Mouse (Mus musculus) kidney, postnatal 36 days (tissue): ENCODE results near the gene Gm5294.

ENCODE experiments used
- DNase-seq, 2 experiments: peaks; one replicate each; pipeline ENCODE4 v3.0.0; 2021 to 2022; ENCODE audit warnings: mixed read lengths in 2 of 2

The Gm5294 gene

DNA sequence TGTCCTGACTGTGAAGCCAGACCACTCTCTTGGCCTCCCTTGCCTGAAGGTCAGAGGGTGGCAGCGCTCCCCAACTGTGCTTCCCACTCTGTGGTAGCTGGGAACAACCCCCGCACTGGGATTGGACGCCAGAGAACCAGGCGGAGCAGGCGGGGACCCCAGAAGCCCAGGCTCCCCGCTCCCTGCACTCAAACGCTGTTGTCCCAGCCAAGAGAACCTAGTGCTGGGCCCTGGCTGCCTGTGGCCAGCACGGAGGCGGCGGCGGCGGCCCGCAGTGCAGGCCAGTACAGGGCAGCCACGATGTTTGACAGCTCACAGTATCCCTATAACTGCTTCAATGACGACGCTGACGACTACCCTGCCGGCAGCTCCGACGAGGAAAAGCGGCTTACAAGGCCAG lies at the start of gene Gm5294:
TSS of gene Gm5294 (plus strand) at position 301 of the 400 bp plus-strand sequence.
- no peak for DNase-seq

DNA sequence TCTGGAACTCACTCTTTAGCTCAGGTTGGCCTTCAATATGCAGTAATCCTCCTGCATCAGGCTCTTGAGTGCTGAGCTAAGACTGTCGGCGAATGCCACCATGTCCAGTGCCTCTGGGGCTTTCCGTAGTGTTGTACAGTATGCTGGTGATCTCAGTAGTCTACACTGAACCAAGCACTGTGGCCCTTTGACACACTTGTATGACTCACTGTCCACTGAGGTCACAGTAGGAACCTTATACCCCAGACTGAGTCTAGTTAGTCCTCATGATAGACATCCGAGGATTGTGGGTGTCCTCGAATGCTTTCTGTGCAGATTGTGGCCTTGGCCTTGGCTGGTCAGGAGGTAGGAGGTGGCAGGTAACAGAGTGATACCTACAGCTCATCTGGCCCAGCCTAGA lies 44.8 kb upstream of the Gm5294 start:
- DNase-seq: no peak

DNA sequence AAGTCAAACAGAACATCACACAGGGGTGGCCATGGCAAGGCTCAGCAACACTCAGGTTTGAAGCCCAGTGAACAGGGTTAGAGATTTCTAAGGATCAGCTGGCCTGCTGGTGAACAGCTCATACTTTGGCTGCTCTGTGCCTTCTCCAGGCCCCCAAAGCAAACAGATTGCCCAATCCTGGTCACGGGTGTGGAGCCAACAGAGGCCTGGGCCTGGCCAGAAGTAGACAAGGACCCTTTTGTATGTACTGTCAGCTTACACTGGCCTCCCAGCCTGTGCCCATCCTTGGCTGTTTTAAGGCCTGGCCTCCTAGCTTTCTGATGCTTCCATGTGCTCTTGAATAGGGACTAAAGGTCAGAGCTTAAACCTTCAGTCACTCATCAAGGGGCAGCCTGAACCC lies 43.5 kb upstream of the Gm5294 start:
- no peak for DNase-seq

DNA sequence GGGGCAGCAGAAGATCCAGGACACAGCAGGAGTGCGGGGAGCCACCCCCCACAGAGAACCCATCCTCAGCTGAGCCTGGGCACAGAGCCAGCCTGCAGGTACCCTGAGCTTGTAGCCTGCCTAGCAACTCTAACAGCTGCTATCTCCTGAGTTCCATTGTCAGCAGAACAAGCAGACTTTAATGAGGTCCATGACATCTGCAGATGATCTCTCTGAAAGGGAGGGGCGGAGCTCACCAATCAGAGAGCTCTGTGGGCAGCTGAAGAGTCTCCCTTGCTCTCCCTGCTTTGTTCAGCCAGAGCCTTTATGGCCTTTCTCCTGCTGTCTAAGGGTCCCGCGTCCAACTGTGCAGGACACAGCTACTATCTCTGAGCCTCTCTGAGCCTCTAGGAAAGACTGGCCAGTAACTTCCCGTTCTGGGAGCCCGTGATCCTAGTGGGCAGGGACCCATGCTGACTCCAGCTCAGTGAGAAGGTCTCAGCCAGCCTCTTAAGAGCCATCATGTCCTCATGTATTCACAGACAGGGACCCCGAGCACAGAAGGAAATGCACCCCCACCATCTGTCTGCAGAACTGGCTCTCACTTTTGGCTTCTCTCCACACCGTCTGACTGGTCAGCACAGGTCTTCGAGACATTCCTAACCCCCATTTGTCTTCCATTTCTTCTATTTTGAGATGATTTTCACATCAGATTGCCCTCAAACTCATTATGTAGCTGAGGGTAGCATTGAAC lies 41.0 kb upstream of the Gm5294 start:
- DNase-seq: peak; percentile 66 to 71

DNA sequence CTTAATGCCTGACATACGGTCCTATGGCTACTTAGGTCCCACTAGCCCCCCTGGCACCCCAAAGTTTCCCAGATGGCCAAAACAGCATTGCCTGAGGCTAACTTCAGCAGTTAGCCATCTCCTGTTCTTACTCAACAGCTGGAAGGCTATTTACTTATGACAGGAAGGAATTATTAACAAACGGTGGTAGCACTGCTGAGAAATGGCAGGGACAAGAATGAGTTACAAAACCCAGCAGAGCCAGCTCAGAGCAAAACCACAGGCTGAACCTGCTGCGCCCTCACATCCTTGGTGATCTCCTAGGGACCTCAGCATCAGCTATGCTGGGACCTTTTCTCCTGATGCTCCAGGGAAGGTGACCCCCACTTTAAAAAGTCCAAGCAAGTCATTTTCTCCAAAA lies 40.2 kb upstream of the Gm5294 start:
- DNase-seq: no peak

DNA sequence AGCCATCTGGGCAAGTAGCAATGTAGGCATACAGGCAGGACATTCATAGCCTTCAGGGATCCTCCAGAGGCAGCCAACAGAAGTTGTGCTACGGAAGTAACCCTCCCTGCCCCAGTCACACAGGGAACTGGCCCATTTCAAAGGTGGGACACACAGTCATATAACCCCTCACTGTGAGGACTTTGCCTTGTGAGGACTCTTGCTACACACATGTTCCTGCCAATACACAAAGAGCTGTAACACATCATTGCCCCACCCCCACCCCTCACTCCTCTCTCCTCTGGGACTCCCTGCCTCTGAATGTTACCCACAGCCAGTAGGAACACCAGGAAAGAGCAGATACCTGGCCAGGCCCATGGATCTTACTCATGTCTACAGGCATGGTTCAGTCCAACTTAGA lies 37.2 kb upstream of the Gm5294 start:
- DNase-seq: no peak

DNA sequence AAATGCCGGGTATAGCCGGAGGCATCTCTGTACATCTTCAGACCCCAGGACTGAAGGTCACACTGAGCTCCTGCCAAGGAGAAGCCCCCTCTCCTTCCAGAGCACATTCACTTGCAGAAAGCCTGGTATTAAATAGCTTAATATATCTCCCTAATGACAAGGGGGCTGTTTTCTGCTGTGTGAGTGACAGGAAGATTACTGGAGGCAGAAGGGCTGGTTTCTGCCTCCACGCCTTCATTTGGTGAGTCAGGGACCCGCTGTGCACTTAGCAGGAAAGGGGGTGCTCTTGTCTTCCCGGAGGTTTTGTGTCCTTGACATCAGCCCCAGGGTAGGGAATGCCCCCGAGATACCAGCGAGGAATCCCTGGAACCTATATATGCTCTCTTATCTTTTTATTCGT lies 36.7 kb upstream of the Gm5294 start:
- DNase-seq: no peak

DNA sequence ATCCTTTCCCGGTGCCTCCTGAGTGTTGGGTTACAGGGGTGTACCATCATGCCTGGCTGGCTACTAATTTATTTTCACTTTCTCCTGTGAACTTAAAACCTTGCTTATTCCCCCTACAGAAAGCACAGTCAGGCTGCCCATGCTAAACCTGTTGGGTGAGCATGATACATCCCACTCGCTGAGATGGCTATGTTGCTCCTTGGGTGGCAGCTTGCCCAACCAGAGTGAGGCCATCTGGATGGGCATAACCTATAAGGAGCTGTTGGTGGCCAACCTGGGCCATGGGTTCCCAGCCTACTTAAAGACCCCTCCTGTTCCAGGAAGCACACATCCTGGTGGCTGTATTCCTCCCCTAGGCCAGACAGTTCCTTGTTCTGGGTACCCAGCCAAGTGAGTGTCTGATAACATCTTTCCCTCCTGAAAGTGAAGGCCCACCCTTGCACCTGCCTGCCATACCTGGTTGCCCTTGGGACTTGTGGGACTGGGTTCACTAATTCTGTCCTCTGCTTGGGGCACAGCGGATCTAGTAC lies 33.8 kb upstream of the Gm5294 start:
- peak; percentile 19 to 32 for DNase-seq

DNA sequence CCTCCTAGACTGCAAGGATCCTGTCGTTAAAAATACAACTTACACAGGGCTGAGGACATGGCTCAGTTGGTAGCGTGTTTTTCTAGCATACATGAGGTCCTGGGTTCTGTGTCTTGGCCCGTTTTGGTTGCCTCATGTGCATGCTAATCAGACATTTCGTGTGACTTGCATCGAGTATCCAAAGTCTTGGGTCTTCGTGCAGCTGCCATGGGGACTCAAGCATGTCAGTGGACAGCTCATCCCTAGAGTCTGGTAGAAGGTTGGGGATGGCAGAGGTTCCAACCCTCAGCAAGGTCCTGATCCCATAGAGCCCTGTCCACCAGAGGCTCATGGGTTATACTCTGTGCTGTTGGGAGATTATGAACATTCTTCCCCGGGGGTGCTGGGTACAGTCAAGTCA lies 32.2 kb upstream of the Gm5294 start:
- no peak for DNase-seq

DNA sequence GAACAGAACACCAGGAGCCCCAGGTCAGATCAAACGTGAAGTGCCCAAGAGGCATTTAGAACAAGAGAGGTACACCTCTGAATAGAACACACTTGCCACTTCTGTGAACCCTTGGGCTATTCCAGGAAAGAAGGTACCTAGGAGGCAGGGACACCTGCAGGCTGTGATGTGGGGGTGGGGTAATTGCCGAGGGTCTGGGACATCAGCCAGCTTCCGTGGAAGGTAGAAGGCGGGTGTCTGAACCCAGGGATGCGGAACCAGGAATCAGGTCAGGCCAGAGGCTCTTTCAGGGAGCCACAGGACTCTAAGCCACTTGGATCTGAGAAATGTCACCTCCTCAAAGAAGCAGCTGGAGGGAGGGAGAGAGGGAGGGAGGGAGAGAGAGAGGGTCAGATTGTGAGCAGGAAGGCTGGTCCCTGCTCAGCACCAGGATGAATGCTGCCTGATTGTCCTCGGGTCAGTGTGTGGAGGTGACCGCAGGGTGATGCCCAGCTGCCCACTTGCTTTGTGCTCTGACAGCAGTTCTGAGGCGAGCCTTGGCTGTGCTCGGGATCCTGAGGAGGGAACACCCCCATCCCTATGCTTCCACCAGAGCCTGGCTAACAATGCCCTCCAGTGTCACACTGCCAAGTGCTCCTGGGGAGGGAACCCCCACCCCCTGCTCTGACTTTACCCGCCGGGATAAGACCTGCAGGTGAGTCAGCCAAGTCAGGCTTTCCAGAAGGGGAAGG lies 31.2 kb upstream of the Gm5294 start:
- DNase-seq: peak; percentile 87 to 90

DNA sequence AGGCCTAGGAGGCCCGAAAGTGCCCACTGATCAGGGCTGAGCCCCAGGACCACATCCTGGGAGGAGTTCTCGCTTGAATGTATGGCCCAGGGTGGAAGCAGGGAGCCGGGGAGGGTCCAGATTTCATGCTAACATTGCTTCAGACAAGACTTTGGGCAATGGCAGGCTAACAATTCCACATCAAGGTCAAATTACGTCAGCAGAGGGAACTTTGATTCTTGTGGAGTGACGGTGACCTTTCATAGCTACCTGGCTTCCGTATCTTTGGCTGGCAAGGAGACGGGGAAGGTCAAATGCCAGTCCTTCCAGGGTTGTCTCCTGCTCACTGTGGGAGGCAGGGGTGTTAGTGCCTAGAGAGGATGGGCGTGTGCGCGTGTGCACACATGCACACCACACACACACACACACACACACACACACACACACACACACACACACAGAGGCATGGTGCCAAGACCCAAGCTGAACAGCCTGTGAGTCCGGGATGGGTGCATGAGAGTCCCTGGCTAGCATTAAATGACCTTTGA lies 28.9 kb upstream of the Gm5294 start:
- DNase-seq: peak; percentile 40 to 50

DNA sequence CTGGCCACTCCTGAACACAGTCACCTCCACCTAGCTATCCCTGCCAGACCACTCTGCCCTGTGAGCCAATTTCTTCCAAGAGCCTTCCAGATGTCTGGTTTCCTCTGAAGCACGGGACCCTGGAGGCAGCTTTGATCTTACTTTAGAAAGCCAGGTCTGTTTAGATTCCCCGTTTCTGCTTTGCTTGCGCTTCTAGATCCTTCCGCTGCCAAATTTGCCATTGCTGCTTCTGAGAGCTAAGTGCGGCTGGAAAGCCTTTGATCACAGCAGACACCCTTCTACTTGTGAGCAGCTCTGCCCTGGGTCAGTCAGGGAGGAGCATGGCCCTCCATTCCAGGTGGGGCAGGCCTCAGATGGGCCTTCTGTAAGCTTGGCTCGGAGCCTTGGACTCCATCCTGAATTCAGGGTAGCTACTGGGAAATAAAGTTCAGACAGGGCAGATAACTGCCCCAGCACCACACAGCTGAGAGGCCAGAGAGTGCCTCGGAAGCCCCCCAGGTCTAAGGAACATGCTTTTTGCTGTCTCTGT lies 18.2 kb upstream of the Gm5294 start:
- no peak for DNase-seq

DNA sequence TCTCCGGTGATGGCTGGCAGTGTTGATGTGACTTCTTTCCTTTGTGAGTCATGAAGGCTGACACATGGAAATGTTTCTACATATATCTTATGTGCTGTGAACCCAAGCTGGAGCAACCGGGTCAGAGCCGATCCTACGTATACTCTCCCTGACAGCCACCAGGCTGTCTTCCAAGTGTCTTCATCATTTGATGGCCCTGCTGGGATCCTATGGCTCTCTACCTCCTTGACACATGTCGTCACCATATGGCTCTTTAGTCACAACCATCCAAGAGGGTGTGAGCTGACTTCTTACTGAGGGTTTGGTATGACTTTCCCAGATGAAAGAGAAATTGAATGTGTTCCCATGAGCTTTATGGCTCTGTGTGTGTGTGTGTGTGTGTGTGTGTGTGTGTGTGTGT lies 15.6 kb upstream of the Gm5294 start:
- DNase-seq: no peak

DNA sequence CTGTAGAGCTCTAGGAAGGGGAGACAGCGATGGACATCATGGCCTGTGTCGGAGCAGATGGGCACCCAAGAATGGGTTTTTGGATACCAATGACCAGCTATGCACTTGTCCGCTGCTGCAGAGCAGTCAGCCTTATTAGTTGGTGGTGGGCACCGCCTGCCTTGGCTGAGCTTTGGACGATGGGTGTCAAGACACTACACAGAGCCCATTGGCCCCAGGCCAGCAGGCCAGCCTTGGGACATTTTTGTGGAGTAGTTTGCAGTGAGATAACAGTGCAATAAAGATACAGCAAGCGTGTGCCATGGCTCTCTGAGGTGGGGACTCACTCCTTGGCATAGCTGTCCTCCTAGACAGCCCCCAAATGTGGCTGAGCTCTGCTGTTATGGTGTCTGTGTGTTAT lies 10.1 kb upstream of the Gm5294 start:
- DNase-seq: no peak

DNA sequence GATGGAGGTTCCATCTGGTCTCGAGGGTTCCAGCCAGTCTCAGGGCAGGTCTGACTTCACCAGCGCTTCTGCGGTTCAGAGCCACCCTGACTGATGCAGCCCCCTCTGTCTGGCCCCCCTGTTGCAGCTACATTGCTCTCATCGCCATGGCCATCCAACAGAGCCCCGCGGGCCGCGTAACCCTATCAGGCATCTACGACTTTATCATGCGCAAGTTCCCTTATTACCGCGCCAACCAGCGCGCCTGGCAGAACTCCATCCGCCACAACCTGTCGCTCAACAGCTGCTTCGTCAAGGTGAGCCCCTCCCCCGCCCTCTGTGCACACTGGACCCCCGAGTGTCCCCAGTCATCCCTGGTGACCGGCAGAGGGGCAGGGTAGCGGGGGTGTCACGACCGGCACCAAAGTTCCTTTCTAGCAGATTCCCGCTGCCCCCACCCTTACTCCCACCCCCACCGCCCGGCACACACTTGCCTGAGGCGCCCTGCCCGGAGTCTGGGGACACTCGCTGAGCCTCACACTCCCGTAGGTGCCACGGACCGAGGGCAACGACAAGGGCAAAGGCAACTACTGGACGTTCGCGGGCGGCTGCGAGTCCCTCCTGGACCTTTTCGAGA lies 945 bp downstream of the Gm5294 start:
- DNase-seq: no peak

DNA sequence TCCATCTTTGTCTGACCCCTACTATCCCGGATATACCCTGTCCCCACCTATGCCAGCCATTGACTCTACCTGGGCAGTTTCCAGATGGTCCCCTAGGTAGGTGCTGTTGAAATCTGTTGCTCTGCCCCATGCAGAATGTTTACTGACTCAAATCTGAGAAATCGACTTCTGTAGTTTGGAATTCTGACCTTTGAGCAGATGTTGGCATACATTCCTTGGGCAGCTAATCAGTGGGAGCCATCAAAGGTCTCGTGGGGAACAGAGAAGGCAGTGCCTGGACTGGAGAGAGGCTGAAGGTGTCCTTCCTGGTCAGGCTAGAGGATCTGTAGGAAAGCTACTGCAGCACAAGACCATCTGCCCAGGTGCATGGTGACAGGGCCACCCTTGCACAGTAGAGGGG lies 5.2 kb downstream of the Gm5294 start:
- no peak for DNase-seq

DNA sequence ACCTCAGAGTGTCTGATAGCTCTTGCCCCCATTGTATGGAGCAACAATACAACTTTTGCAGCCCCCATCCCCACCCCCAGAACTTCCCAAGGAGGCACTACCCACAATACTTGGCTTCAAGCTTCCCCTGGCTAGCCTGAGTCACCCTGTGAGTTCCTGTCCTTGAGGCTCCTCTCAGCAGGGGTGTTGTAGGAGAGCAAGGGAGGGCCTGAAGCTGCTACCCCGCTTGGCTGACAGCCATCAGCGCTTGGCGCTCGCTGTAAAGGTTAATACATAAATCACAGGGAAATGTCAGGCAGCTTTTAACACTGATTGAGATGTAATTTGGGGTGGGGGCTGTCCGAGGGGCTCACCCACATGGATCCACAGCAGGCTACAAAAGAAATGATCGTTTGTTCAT lies 13.5 kb downstream of the Gm5294 start:
- DNase-seq: peak in 1 of 2 experiments; percentile 38

DNA sequence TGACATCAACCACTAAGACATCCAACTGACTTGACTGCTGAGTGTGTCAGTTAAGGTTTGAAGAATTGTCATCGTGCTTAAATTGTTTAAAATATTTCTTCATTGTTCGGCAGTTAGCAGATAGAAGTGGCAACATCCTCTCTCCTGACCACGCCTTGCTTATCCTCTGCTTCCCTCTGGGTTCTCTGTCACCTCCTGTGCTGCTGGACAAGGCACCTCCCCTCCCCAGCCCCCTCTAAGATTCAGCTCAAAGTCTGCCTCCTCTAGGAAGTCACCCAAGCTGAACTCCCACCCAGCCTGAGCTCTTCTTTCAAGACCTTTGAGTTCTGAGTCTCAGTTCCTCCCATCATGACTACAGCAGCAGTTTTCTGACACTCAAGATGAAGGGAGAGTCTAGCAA lies 15.0 kb downstream of the Gm5294 start:
- DNase-seq: no peak

DNA sequence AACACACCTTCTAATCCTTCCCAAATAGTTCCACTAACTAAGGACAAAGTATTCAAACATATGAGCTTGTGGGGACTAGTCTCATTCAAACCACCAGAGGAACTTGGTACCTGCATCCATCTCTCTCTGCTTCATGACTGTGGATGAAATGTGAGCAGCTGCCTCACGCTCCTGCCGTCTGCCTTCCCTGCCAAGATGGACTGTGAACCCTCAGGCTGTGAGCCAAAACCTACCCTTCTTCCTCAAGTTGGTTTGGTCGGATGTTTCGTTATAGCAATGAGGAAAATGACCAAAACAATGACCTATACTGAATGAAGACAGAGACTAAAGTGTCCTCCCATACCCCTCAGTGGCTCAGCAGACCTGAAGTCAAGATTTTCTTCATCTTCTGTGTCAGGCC lies 21.1 kb downstream of the Gm5294 start:
- peak; percentile 43 to 68 for DNase-seq

DNA sequence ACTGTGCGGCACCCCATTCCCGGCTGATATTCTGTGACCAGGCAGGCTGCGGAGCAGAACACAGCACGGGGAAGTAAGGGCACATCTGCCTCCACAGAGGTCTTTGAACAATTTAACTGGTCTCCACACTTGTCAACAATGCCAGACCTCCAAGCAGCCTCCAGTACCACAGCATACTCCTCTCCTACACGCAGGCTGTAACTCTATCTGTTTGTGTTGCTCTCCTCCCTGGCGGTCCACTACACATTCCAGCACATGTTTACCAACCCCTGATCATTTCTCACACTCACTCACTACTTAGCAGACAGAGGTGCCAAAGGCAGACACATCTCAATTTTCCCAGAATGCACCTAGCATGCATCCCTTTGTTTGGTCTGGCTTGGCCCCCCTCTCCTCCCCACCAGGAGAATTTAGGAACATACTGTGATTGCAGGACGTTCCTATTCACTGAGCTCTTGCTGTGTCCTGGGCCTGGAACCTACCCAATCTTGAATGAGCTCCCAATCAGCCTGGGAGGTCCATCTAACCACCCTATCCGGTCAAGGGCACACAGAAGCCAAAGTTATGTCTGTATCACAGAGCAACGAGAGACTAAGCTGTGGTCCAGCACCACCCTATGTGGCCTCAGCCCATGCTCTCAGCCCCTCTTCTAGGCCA lies 23.4 kb downstream of the Gm5294 start:
- DNase-seq: no peak

DNA sequence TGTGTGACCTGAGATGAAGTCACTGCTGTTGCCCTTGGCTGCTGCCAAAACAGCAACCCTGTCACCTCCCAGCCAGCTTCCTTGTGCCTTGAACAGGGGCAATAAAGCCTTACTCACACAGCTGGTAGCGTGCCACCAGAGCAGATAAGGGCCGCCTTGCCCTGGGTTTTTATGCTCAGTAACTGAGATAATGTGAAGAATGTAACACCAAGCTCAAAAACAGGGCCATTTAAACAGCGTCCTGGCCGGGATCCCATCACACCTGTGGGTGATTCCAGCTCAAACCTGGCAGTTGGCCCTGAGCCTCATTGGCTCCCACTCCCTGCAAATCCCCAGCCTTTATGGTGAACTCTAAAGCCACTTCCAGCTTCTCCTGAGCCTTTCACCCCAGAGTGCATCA lies 26.6 kb downstream of the Gm5294 start:
- peak; percentile 75 to 76 for DNase-seq

DNA sequence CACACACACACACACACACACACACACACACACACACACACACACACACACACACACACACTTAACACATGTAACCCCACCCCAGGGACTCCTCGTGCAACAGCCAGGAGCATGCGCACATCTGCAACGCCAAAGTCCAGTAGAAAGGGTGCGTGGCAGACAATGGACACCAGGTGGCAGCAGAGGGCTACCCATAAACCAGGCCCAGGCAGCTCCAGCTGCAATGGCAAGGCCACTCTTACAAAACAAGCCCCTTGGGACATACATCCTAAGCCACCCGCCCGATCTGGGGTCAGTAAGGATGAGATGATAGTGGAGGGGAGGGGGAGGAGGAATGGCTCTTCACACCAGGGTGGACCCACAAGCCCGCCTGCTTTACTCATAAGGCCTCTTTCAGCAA lies 28.2 kb downstream of the Gm5294 start:
- DNase-seq: peak; percentile 88 to 94
